ENCODE assay signal across 22 mouse cellular contexts in the genomic region with DNA sequence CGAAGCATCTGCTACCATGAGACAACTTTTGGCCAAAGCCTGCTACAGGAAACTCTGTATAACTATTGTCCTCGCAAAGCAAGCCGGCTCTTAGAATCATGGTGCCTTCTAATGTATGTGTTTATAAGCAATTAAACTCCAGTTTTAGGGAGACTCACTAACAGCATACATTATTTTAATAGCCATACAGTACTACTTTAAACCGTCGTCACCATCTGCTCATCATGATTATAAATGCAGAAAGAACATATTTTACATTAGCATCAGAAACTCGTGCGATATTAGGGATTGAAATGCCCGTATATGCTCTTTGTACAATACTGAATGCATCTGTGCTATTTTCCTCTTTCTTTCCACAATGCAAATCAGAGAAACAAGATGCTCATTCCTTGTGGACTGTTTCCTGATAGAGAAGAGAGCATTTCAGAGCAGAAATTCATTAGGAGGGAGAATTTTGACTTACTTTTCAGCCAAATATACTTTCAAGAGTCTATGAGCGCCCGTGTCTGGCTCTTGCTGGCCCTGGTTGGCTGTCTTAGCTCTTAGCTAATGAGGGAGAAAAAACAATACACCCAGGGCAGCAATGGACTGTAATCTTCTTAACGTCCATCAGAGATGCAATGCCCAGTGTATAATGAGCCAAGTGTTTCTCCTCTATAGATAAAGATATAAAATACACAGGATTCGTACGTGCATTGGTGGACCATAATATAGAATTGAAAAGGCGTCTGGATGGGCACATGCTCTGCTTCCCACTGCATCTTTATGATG.
DNase-seq lines count a peak whose midpoint lies in the region; ATAC-seq and TF ChIP-seq lines count a peak whose summit lies in the region.
"Had no signal": no experiment of that assay in that cellular context is flagged by ENCODE, and none has a peak within 500 bp of the region (broad histone marks: within the 10 kb centered on the region; RNA-seq: fewer than 3 reads in every experiment).

No protein-coding gene starts in this region.

- no peak for TF ChIP-seq CTCF in brain, embryonic 14.5 days (IDR thresholded peaks at IDR 0.05; ENCODE audit: borderline replicate concordance, extremely low read depth, insufficient read depth, insufficient read length)

- H3K4me3 ChIP-seq in forebrain, embryonic 13.5 days = no peak overlapping the region
- H3K4me3 ChIP-seq in forebrain, embryonic 11.5 days (ENCODE audit: low read depth, low read length) = no peak overlapping the region
- H3K4me3 ChIP-seq in lung, embryonic 15.5 days = no peak overlapping the region
- no peak overlapping the region for H3K4me3 ChIP-seq in forebrain, embryonic 16.5 days (replicated peaks; ENCODE audit: low read length)
- H3K4me3 ChIP-seq: heart, adult 2 months; limb, embryonic 13.5 days; liver, embryonic 12.5 days; midbrain, embryonic 13.5 days had no signal

- no peaks in the 10 kb centered on the region for H3K36me3 ChIP-seq in forebrain, embryonic 13.5 days (ENCODE audit: poor library complexity, severe bottlenecking)
- no peaks in the 10 kb centered on the region for H3K36me3 ChIP-seq in forebrain, embryonic 11.5 days (ENCODE audit: control insufficient read depth, insufficient read depth, low read length)
- no peaks in the 10 kb centered on the region for H3K36me3 ChIP-seq in lung, embryonic 15.5 days
- no peaks in the 10 kb centered on the region for H3K36me3 ChIP-seq in forebrain, embryonic 16.5 days (ENCODE audit: control insufficient read depth, insufficient read depth)
- H3K36me3 ChIP-seq: limb, embryonic 13.5 days; liver, embryonic 12.5 days; midbrain, embryonic 13.5 days had no signal

- DNase-seq in forebrain, embryonic 11.5 days (ENCODE audit: low spot score) = no peak
- DNase-seq in lung, postnatal 4 days = no peak
- peak; percentile 76 for DNase-seq in brain, embryonic 14.5 days (ENCODE audit: low read depth)
- DNase-seq in urinary bladder, adult 2 months (ENCODE audit: low spot score) = no peak
- DNase-seq: adrenal gland, postnatal 36 days; cerebellum, adult 11 months; cerebellum, adult 9-11 months; gastrocnemius, postnatal 36 days; heart, adult 2 months; kidney, postnatal 25 days; lung, postnatal 10 days; thymus, adult 18-20 months; thymus, postnatal 36 days had no signal

- H3K4me1 ChIP-seq in forebrain, embryonic 13.5 days = peaks cover 41% of the 10 kb centered on the region
- peaks cover 5% of the 10 kb centered on the region; the same call in 1 of the 2 replicates for H3K4me1 ChIP-seq in forebrain, embryonic 11.5 days (replicated peaks; ENCODE audit: control insufficient read depth, insufficient read depth, low read length)
- peaks cover 27% of the 10 kb centered on the region for H3K4me1 ChIP-seq in lung, embryonic 15.5 days
- peaks cover 27% of the 10 kb centered on the region for H3K4me1 ChIP-seq in forebrain, embryonic 16.5 days (replicated peaks; ENCODE audit: control insufficient read depth, insufficient read depth, low read length)
- H3K4me1 ChIP-seq: liver, embryonic 12.5 days had no signal

- H3K4me2 ChIP-seq in forebrain, embryonic 13.5 days = peak overlapping the region; percentile 48
- no peak overlapping the region for H3K4me2 ChIP-seq in forebrain, embryonic 11.5 days (ENCODE audit: low read depth, low read length, severe bottlenecking)
- 0 out of 2 replicates have a peak overlapping the region, but pooled peaks have one; percentile 46 for H3K4me2 ChIP-seq in lung, embryonic 15.5 days
- H3K4me2 ChIP-seq in forebrain, embryonic 16.5 days (ENCODE audit: low read length) = peak overlapping the region; percentile 47
- H3K4me2 ChIP-seq: liver, embryonic 12.5 days had no signal

- WGBS in forebrain, embryonic 13.5 days = 34% methylated on average over 14 of the region's 14 CpGs
- 64% methylated on average over 14 of the region's 14 CpGs for WGBS in forebrain, embryonic 11.5 days
- WGBS in lung, embryonic 15.5 days = 67% methylated on average over 14 of the region's 14 CpGs
- WGBS in forebrain, embryonic 16.5 days = 18% methylated on average over 14 of the region's 14 CpGs

- TF ChIP-seq POLR2A in brain, embryonic 14.5 days (IDR thresholded peaks at IDR 0.05; ENCODE audit: borderline replicate concordance, extremely low read depth, insufficient read depth, insufficient read length, poor library complexity, severe bottlenecking) = no peak

- no peaks in the 10 kb centered on the region for H3K9me3 ChIP-seq in forebrain, embryonic 13.5 days (replicated peaks)
- H3K9me3 ChIP-seq in forebrain, embryonic 11.5 days (ENCODE audit: control insufficient read depth, low read length) = no peaks in the 10 kb centered on the region
- H3K9me3 ChIP-seq in lung, embryonic 15.5 days = no peaks in the 10 kb centered on the region
- no peaks in the 10 kb centered on the region for H3K9me3 ChIP-seq in forebrain, embryonic 16.5 days (ENCODE audit: control insufficient read depth, low read length)
- H3K9me3 ChIP-seq: liver, embryonic 12.5 days; midbrain, embryonic 13.5 days had no signal

- peak overlapping the region; percentile 74 for H3K27ac ChIP-seq in forebrain, embryonic 13.5 days
- no peak overlapping the region for H3K27ac ChIP-seq in forebrain, embryonic 11.5 days (ENCODE audit: low read depth, low read length)
- no peak overlapping the region for H3K27ac ChIP-seq in lung, embryonic 15.5 days
- H3K27ac ChIP-seq in forebrain, embryonic 16.5 days (ENCODE audit: low read length) = peak overlapping the region; percentile 37
- H3K27ac ChIP-seq: heart, adult 2 months; liver, embryonic 12.5 days had no signal

- ATAC-seq in forebrain, embryonic 13.5 days = peak; percentile 59; the same call in 1 of the 2 replicates
- ATAC-seq in forebrain, embryonic 11.5 days (replicated peaks; ENCODE audit: low FRiP score) = no peak
- ATAC-seq in lung, embryonic 15.5 days (ENCODE audit: borderline replicate concordance, extremely low read depth, low FRiP score, low TSS enrichment) = no peak
- peak; percentile 64 for ATAC-seq in forebrain, embryonic 16.5 days
- ATAC-seq: CD4-positive, CD25-positive, alpha-beta regulatory T cell, adult 4 months; intestine, embryonic 16.5 days; liver, embryonic 12.5 days; midbrain, embryonic 13.5 days had no signal

- H3K9ac ChIP-seq in forebrain, embryonic 13.5 days = no peak overlapping the region
- no peak overlapping the region for H3K9ac ChIP-seq in forebrain, embryonic 11.5 days (ENCODE audit: low read length)
- no peak overlapping the region for H3K9ac ChIP-seq in lung, embryonic 15.5 days
- H3K9ac ChIP-seq in forebrain, embryonic 16.5 days (replicated peaks; ENCODE audit: low read depth, low read length) = no peak overlapping the region
- H3K9ac ChIP-seq: hindbrain, embryonic 14.5 days; limb, embryonic 13.5 days; liver, embryonic 12.5 days; midbrain, embryonic 13.5 days had no signal

- H3K27me3 ChIP-seq in forebrain, embryonic 13.5 days = 0 out of 2 replicates have a peak, but pooled peaks cover 13% of the 10 kb centered on the region
- H3K27me3 ChIP-seq in forebrain, embryonic 11.5 days (ENCODE audit: control insufficient read depth, insufficient read depth, low read length) = no peaks in the 10 kb centered on the region
- H3K27me3 ChIP-seq in lung, embryonic 15.5 days = no peaks in the 10 kb centered on the region
- H3K27me3 ChIP-seq in forebrain, embryonic 16.5 days (replicated peaks; ENCODE audit: control insufficient read depth, insufficient read depth, low read length) = no peaks in the 10 kb centered on the region
- H3K27me3 ChIP-seq: limb, embryonic 13.5 days; liver, embryonic 12.5 days had no signal

Comparison
In these comparisons a context has a peak if more than half of its experiments do, and no peak if none do; other contexts are left out.
1. ATAC-seq: peak in forebrain, embryonic 13.5 days (single experiment) and forebrain, embryonic 16.5 days (single experiment); none in forebrain, embryonic 11.5 days (single experiment) and lung, embryonic 15.5 days (single experiment).
2. H3K27ac ChIP-seq: peak in forebrain, embryonic 13.5 days (single experiment) and forebrain, embryonic 16.5 days (single experiment); none in forebrain, embryonic 11.5 days (single experiment) and lung, embryonic 15.5 days (single experiment).